Mouse (Mus musculus): ENCODE measurements at regions not wholly inside any gene's neighbourhood (a gene's known extent, or its start where the extent isn't known, plus 50 kb on each side); places are given as distances from the start of the nearest gene placed in this dataset.

GRCm38 (mm10) chr12:110066361-110066885 lies 212.4 kb upstream of the Dio3 start:
- Histone ChIP-seq H3K9me3 (ENCODE audit: control insufficient read depth, low read length) (peaks cover 9% of the 10 kb centered on the region; the same call in 1 of the 2 replicates), H3K36me3 (ENCODE audit: control insufficient read depth, insufficient read depth, low read length) (no peaks in the 10 kb centered on the region), H3K27me3 (ENCODE audit: control insufficient read depth, insufficient read depth, low read length) (no peaks in the 10 kb centered on the region), H3K27ac (replicated peaks) (no peak overlapping the region), H3K4me2 (replicated peaks; ENCODE audit: low read depth) (no peak overlapping the region), H3K4me3 (ENCODE audit: low read depth, low read length) (no peak overlapping the region), H3K4me1 (replicated peaks; ENCODE audit: control insufficient read depth, insufficient read depth) (no peaks in the 10 kb centered on the region), H3K9ac (ENCODE audit: low read length) (no peak overlapping the region)
- 75% methylated on average over 4 of the region's 4 CpGs for WGBS
- no peak for ATAC-seq (ENCODE audit: low FRiP score, low TSS enrichment)
- DNase-seq (ENCODE audit: low spot score) = no peak
- TF ChIP-seq EP300 (optimal IDR thresholded peaks at IDR 0.05) (no peak), CTCF (IDR thresholded peaks at IDR 0.05; ENCODE audit: low read depth) (no peak)

GRCm38 (mm10) chr12:110070506-110070905 lies 208.4 kb upstream of the Dio3 start:
- 77% methylated on average over 6 of the region's 6 CpGs for WGBS

GRCm38 (mm10) chr12:110071823-110072222 lies 207.0 kb upstream of the Dio3 start:
- H3K27me3 ChIP-seq (ENCODE audit: control insufficient read depth, insufficient read depth, low read length) = no peaks in the 10 kb centered on the region
- no peak overlapping the region for H3K4me2 ChIP-seq (replicated peaks; ENCODE audit: low read depth)
- ATAC-seq (ENCODE audit: low FRiP score, low TSS enrichment) = no peak
- H3K9me3 ChIP-seq (ENCODE audit: control insufficient read depth, low read length) = peaks cover 9% of the 10 kb centered on the region; the same call in 1 of the 2 replicates
- H3K9ac ChIP-seq (ENCODE audit: low read length) = no peak overlapping the region
- H3K27ac ChIP-seq (replicated peaks) = no peak overlapping the region
- TF ChIP-seq EP300 (optimal IDR thresholded peaks at IDR 0.05) = no peak
- TF ChIP-seq CTCF (IDR thresholded peaks at IDR 0.05; ENCODE audit: low read depth) = no peak
- no peak for DNase-seq (ENCODE audit: low spot score)
- 50% methylated on average over 4 of the region's 4 CpGs for WGBS
- H3K4me3 ChIP-seq (ENCODE audit: low read depth, low read length) = no peak overlapping the region
- no peaks in the 10 kb centered on the region for H3K36me3 ChIP-seq (ENCODE audit: control insufficient read depth, insufficient read depth, low read length)
- H3K4me1 ChIP-seq (replicated peaks; ENCODE audit: control insufficient read depth, insufficient read depth) = no peaks in the 10 kb centered on the region

More at GRCm38 (mm10) chr12:110070506-110070905, 208.4 kb upstream of the Dio3 start:
- Histone ChIP-seq H3K4me2 (replicated peaks; ENCODE audit: low read depth) (no peak overlapping the region), H3K4me3 (ENCODE audit: low read depth, low read length) (no peak overlapping the region), H3K4me1 (replicated peaks; ENCODE audit: control insufficient read depth, insufficient read depth) (no peaks in the 10 kb centered on the region), H3K36me3 (ENCODE audit: control insufficient read depth, insufficient read depth, low read length) (no peaks in the 10 kb centered on the region), H3K9me3 (ENCODE audit: control insufficient read depth, low read length) (peaks cover 9% of the 10 kb centered on the region; the same call in 1 of the 2 replicates), H3K27me3 (ENCODE audit: control insufficient read depth, insufficient read depth, low read length) (no peaks in the 10 kb centered on the region), H3K9ac (ENCODE audit: low read length) (no peak overlapping the region), H3K27ac (replicated peaks) (no peak overlapping the region)
- ATAC-seq (ENCODE audit: low FRiP score, low TSS enrichment) (no peak), DNase-seq (ENCODE audit: low spot score) (no peak)
- TF ChIP-seq EP300 (optimal IDR thresholded peaks at IDR 0.05) (no peak), CTCF (IDR thresholded peaks at IDR 0.05; ENCODE audit: low read depth) (no peak)

GRCm38 (mm10) chr12:110074921-110075320 lies 203.9 kb upstream of the Dio3 start:
- no peak for TF ChIP-seq EP300 (optimal IDR thresholded peaks at IDR 0.05)
- no peak for TF ChIP-seq CTCF (IDR thresholded peaks at IDR 0.05; ENCODE audit: low read depth)
- no peaks in the 10 kb centered on the region for H3K27me3 ChIP-seq (ENCODE audit: control insufficient read depth, insufficient read depth, low read length)
- H3K4me1 ChIP-seq (replicated peaks; ENCODE audit: control insufficient read depth, insufficient read depth) = no peaks in the 10 kb centered on the region
- DNase-seq (ENCODE audit: low spot score) = peak; percentile 35
- H3K4me2 ChIP-seq (replicated peaks; ENCODE audit: low read depth) = no peak overlapping the region
- no peak overlapping the region for H3K4me3 ChIP-seq (ENCODE audit: low read depth, low read length)
- H3K36me3 ChIP-seq (ENCODE audit: control insufficient read depth, insufficient read depth, low read length) = no peaks in the 10 kb centered on the region
- H3K27ac ChIP-seq (replicated peaks) = no peak overlapping the region
- no peaks in the 10 kb centered on the region for H3K9me3 ChIP-seq (ENCODE audit: control insufficient read depth, low read length)
- 61% methylated on average over 8 of the region's 8 CpGs for WGBS
- peak; percentile 92 for ATAC-seq (ENCODE audit: low FRiP score, low TSS enrichment)
- H3K9ac ChIP-seq (ENCODE audit: low read length) = no peak overlapping the region

GRCm38 (mm10) chr12:110077211-110077884 lies 201.5 kb upstream of the Dio3 start:
- no peak for DNase-seq (ENCODE audit: low spot score)
- no peaks in the 10 kb centered on the region for H3K27me3 ChIP-seq (ENCODE audit: control insufficient read depth, insufficient read depth, low read length)
- WGBS = 55% methylated on average over 6 of the region's 6 CpGs
- no peaks in the 10 kb centered on the region for H3K4me1 ChIP-seq (replicated peaks; ENCODE audit: control insufficient read depth, insufficient read depth)
- TF ChIP-seq CTCF (IDR thresholded peaks at IDR 0.05; ENCODE audit: low read depth) (no peak), EP300 (optimal IDR thresholded peaks at IDR 0.05) (no peak)
- H3K27ac ChIP-seq (replicated peaks) = peak overlapping the region; percentile 50; the same call in 1 of the 2 replicates
- no peak overlapping the region for H3K4me2 ChIP-seq (replicated peaks; ENCODE audit: low read depth)
- ATAC-seq (ENCODE audit: low FRiP score, low TSS enrichment) = no peak
- no peaks in the 10 kb centered on the region for H3K36me3 ChIP-seq (ENCODE audit: control insufficient read depth, insufficient read depth, low read length)
- no peak overlapping the region for H3K9ac ChIP-seq (ENCODE audit: low read length)
- no peaks in the 10 kb centered on the region; the same call in 1 of the 2 replicates for H3K9me3 ChIP-seq (ENCODE audit: control insufficient read depth, low read length)
- no peak overlapping the region for H3K4me3 ChIP-seq (ENCODE audit: low read depth, low read length)

- Histone ChIP-seq H3K4me1 (replicated peaks; ENCODE audit: control insufficient read depth, insufficient read depth) (no peaks in the 10 kb centered on the region), H3K27ac (replicated peaks) (peak overlapping the region; percentile 50; the same call in 1 of the 2 replicates), H3K4me3 (ENCODE audit: low read depth, low read length) (no peak overlapping the region), H3K9me3 (ENCODE audit: control insufficient read depth, low read length) (no peaks in the 10 kb centered on the region; the same call in 1 of the 2 replicates), H3K9ac (ENCODE audit: low read length) (no peak overlapping the region), H3K27me3 (ENCODE audit: control insufficient read depth, insufficient read depth, low read length) (no peaks in the 10 kb centered on the region), H3K36me3 (ENCODE audit: control insufficient read depth, insufficient read depth, low read length) (no peaks in the 10 kb centered on the region), H3K4me2 (replicated peaks; ENCODE audit: low read depth) (no peak overlapping the region)
- DNase-seq (ENCODE audit: low spot score) = no peak
- 40% methylated on average over 13 of the region's 13 CpGs for WGBS
- ATAC-seq (ENCODE audit: low FRiP score, low TSS enrichment) = peak; percentile 48; the same call in 1 of the 2 replicates
- no peak for TF ChIP-seq EP300 (optimal IDR thresholded peaks at IDR 0.05)
- no peak for TF ChIP-seq CTCF (IDR thresholded peaks at IDR 0.05; ENCODE audit: low read depth)
Measured at GRCm38 (mm10) chr12:110078081-110078505, 200.8 kb upstream of the Dio3 start.

Measured in stomach, postnatal 0 days (tissue).